Mouse (Mus musculus) thymus, adult 2 months (tissue): ENCODE results near the gene Sptbn4.

Source experiments
- CTCF ChIP-seq: fragments of 200-500 bp; IDR thresholded peaks from 2 replicates; pipeline ENCODE4 v1.5.1; 2012; ENCODE audit warnings: mild to moderate bottlenecking, control low read depth, low read length, moderate library complexity, borderline replicate concordance; ENCODE audit not compliant: control insufficient read depth, poor library complexity, insufficient read depth; ENCODE audit errors: extremely low read depth
- POLR2A ChIP-seq: fragments of 200-500 bp; IDR thresholded peaks from 2 replicates; pipeline ENCODE4 v1.6.1; 2012; ENCODE audit warnings: mild to moderate bottlenecking, low read length, control low read depth, moderate library complexity; ENCODE audit not compliant: control insufficient read depth, poor library complexity, insufficient read depth; ENCODE audit errors: extremely low read depth

DNA sequence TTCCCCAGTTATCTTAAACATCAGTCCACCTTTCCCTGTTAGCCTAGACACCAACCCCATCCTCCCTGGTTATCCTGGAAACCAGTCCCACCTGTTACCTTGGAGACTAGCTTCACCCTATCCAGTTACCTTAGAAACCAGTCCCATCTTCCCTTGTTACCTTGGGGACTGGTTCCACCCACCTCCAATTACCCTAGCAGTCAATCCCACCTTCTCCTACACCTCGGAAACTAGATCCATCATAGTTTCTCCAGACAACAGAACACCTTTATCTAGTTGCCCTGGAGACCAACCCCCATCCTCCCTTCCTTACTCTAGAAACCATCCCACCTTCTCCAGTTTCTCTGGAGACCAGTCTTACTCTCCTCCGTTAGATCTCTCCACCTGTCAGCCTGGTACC lies 30.3 kb downstream of the Sptbn4 start:
- TF ChIP-seq POLR2A (no peak), CTCF (no peak)
